Comparison of ENCODE assay signal across 24 mouse cellular contexts in genomic region chr7:133481529-133481928, GRCm38 (mm10).
"Had no signal": no experiment of that assay in that cellular context is flagged by ENCODE, and none has a peak within 500 bp of the region (broad histone marks: within the 10 kb centered on the region; RNA-seq: fewer than 3 reads in every experiment).

No protein-coding gene starts in this region.

- H3K4me3 ChIP-seq: heart, adult 2 months; heart, embryonic 13.5 days; heart, embryonic 15.5 days; hindbrain, embryonic 13.5 days; hindbrain, embryonic 15.5 days; intestine, embryonic 15.5 days; limb, embryonic 13.5 days; limb, embryonic 15.5 days; liver, embryonic 12.5 days had no signal

- H3K27me3 ChIP-seq: heart, embryonic 13.5 days; heart, embryonic 15.5 days; hindbrain, embryonic 15.5 days; intestine, embryonic 15.5 days; limb, embryonic 15.5 days; liver, embryonic 12.5 days had no signal

- H3K9ac ChIP-seq: heart, embryonic 13.5 days; heart, embryonic 15.5 days; hindbrain, embryonic 13.5 days; hindbrain, embryonic 15.5 days; intestine, embryonic 15.5 days; limb, embryonic 13.5 days; limb, embryonic 15.5 days; liver, embryonic 12.5 days; liver, embryonic 14.5 days had no signal

- H3K27ac ChIP-seq: heart, adult 2 months; heart, embryonic 13.5 days; heart, embryonic 15.5 days; hindbrain, embryonic 13.5 days; hindbrain, embryonic 15.5 days; hindbrain, postnatal 0 days; intestine, embryonic 15.5 days; kidney, postnatal 0 days; limb, embryonic 13.5 days; limb, embryonic 15.5 days; liver, embryonic 12.5 days; liver, embryonic 14.5 days had no signal

- H3K9me3 ChIP-seq: heart, embryonic 13.5 days; heart, embryonic 15.5 days; hindbrain, embryonic 13.5 days; hindbrain, embryonic 15.5 days; intestine, embryonic 15.5 days; limb, embryonic 13.5 days; limb, embryonic 15.5 days; liver, embryonic 12.5 days had no signal

- H3K4me2 ChIP-seq: heart, embryonic 11.5 days; heart, embryonic 13.5 days; heart, embryonic 15.5 days; hindbrain, embryonic 13.5 days; hindbrain, embryonic 15.5 days; intestine, embryonic 15.5 days; limb, embryonic 13.5 days; limb, embryonic 15.5 days; liver, embryonic 12.5 days had no signal

- DNase-seq: gastrocnemius, postnatal 14 days; gastrocnemius, postnatal 36 days; heart, adult 2 months; heart, postnatal 14 days; heart, postnatal 36 days; kidney, adult 11 months; kidney, adult 2 months; kidney, adult 9 months; kidney, postnatal 36 days; layer of hippocampus, adult 9-11 months; layer of hippocampus, postnatal 36 days; left cerebral cortex, postnatal 4 days had no signal

- H3K4me1 ChIP-seq: heart, embryonic 15.5 days; intestine, embryonic 15.5 days; limb, embryonic 13.5 days; limb, embryonic 15.5 days; liver, embryonic 12.5 days had no signal

- ATAC-seq: hindbrain, postnatal 0 days; intestine, embryonic 15.5 days; liver, embryonic 12.5 days had no signal

- H3K36me3 ChIP-seq: heart, embryonic 13.5 days; heart, embryonic 15.5 days; hindbrain, embryonic 13.5 days; hindbrain, embryonic 15.5 days; intestine, embryonic 15.5 days; limb, embryonic 13.5 days; limb, embryonic 15.5 days; liver, embryonic 12.5 days had no signal
